Mouse (Mus musculus) cerebellum, postnatal 25 days (tissue): ENCODE results near the gene Ap5z1.

ENCODE experiments used
- DNase-seq, 2 experiments: peaks; one replicate each; pipeline ENCODE4 v3.0.0; 2021; ENCODE audit warnings: mixed read lengths in 2 of 2

The Ap5z1 gene

DNA sequence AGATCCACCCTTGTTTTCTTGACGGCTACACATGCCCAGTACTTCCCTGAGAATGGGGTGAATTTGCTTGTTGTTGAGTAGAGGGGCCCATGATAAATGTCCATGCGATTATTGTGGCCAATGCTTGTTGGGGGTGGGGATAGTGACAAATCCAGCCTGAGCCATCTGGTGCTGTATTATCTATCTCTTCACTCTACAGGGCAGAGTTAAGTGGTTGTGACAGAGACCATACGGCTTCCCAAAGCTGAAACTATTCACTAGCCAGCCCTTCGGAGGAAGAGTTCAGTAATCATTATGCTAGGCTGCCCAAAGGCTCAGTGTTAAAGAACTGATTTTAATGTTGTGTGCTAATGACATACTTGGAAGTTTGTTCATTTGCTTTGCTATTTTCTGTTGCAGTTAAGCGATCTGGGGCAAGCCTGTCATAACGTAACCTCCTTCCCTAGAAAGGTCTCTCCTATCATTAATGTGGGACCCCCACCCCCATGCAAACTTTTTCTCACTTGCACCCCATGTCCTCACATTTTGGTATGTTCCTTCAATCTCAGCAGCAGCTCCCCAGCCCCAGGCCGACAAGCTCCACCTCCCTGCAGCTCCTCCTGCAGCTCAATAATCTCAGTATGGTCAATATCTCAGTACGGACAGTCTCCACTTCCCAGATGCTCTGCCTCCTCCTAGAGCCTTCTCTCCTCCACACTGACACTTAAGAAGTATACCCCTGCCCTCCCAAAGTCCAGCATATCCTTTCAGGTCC, 61.1 kb downstream of the Ap5z1 start:
- DNase-seq, result peak in 1 of 2 experiments; percentile 43
